In genomic region chr6:143440237-143440950, GRCm38 (mm10) we compare ENCODE assay signal across 33 mouse cellular contexts.
DNase-seq lines count a peak whose midpoint lies in the region; ATAC-seq and TF ChIP-seq lines count a peak whose summit lies in the region.
"Had no signal": no experiment of that assay in that cellular context is flagged by ENCODE, and none has a peak within 500 bp of the region (broad histone marks: within the 10 kb centered on the region; RNA-seq: fewer than 3 reads in every experiment).

No protein-coding gene starts in this region.

- no peak overlapping the region for H3K4me3 ChIP-seq in forebrain, postnatal 0 days (ENCODE audit: low read depth, low read length)
- H3K4me3 ChIP-seq in forebrain, embryonic 10.5 days: no peak overlapping the region
- H3K4me3 ChIP-seq in left cerebral cortex, adult 2 months: no peak overlapping the region
- H3K4me3 ChIP-seq in bone marrow, adult 2 months (replicated peaks; ENCODE audit: control insufficient read depth, low read depth, low read length): no peak overlapping the region
- H3K4me3 ChIP-seq in stomach, postnatal 0 days (ENCODE audit: low read depth, low read length): no peak overlapping the region
- H3K4me3 ChIP-seq in kidney, embryonic 15.5 days (replicated peaks): no peak overlapping the region
- H3K4me3 ChIP-seq: embryonic facial prominence, embryonic 10.5 days; embryonic facial prominence, embryonic 15.5 days; forebrain, embryonic 15.5 days; heart, adult 2 months; limb, embryonic 10.5 days; limb, embryonic 15.5 days; liver, embryonic 15.5 days; neural tube, embryonic 15.5 days; stomach, embryonic 15.5 days had no signal

- no peaks in the 10 kb centered on the region for H3K36me3 ChIP-seq in forebrain, postnatal 0 days (ENCODE audit: insufficient read depth)
- H3K36me3 ChIP-seq in forebrain, embryonic 10.5 days (replicated peaks): no peaks in the 10 kb centered on the region
- H3K36me3 ChIP-seq in stomach, postnatal 0 days (ENCODE audit: control insufficient read depth, insufficient read depth, low read length): no peaks in the 10 kb centered on the region
- no peaks in the 10 kb centered on the region for H3K36me3 ChIP-seq in kidney, embryonic 15.5 days
- H3K36me3 ChIP-seq: embryonic facial prominence, embryonic 10.5 days; embryonic facial prominence, embryonic 15.5 days; forebrain, embryonic 15.5 days; limb, embryonic 10.5 days; limb, embryonic 15.5 days; liver, embryonic 15.5 days; neural tube, embryonic 15.5 days; stomach, embryonic 15.5 days had no signal

- no peak for TF ChIP-seq EP300 in stomach, postnatal 0 days (optimal IDR thresholded peaks at IDR 0.05)

- H3K4me1 ChIP-seq in forebrain, postnatal 0 days (ENCODE audit: insufficient read depth): 0 out of 2 replicates have a peak, but pooled peaks cover 3% of the 10 kb centered on the region
- peaks cover 14% of the 10 kb centered on the region for H3K4me1 ChIP-seq in forebrain, embryonic 10.5 days
- no peaks in the 10 kb centered on the region; the same call in 1 of the 2 replicates for H3K4me1 ChIP-seq in bone marrow, adult 2 months (ENCODE audit: control insufficient read depth, insufficient read depth, low read length)
- H3K4me1 ChIP-seq in stomach, postnatal 0 days (replicated peaks; ENCODE audit: control insufficient read depth, insufficient read depth): no peaks in the 10 kb centered on the region
- H3K4me1 ChIP-seq in kidney, embryonic 15.5 days: no peaks in the 10 kb centered on the region
- H3K4me1 ChIP-seq: liver, embryonic 15.5 days had no signal

- ATAC-seq in forebrain, postnatal 0 days: no peak
- ATAC-seq in granulocyte monocyte progenitor cell, adult 5-6 weeks (replicated peaks; ENCODE audit: poor library complexity, severe bottlenecking): peak; percentile 95
- no peak for ATAC-seq in stomach, postnatal 0 days (ENCODE audit: low FRiP score, low TSS enrichment)
- ATAC-seq in kidney, embryonic 15.5 days (replicated peaks; ENCODE audit: low FRiP score): no peak
- ATAC-seq: forebrain, embryonic 15.5 days; hindbrain, postnatal 0 days; intestine, postnatal 0 days; Patski had no signal

- H3K4me2 ChIP-seq in forebrain, postnatal 0 days (ENCODE audit: low read depth): no peak overlapping the region
- H3K4me2 ChIP-seq in stomach, postnatal 0 days (replicated peaks; ENCODE audit: low read depth): no peak overlapping the region
- no peak overlapping the region for H3K4me2 ChIP-seq in kidney, embryonic 15.5 days
- H3K4me2 ChIP-seq: embryonic facial prominence, embryonic 15.5 days; forebrain, embryonic 15.5 days; limb, embryonic 15.5 days; liver, embryonic 15.5 days; neural tube, embryonic 15.5 days; stomach, embryonic 15.5 days had no signal

- no peak for TF ChIP-seq POLR2A in bone marrow, adult 2 months (IDR thresholded peaks at IDR 0.05; ENCODE audit: borderline replicate concordance, control insufficient read depth, low read depth, low read length)

- H3K9ac ChIP-seq in forebrain, postnatal 0 days: no peak overlapping the region
- no peak overlapping the region for H3K9ac ChIP-seq in stomach, postnatal 0 days (ENCODE audit: low read length)
- H3K9ac ChIP-seq in kidney, embryonic 15.5 days: no peak overlapping the region
- H3K9ac ChIP-seq: embryonic facial prominence, embryonic 15.5 days; forebrain, embryonic 15.5 days; limb, embryonic 15.5 days; liver, embryonic 15.5 days; neural tube, embryonic 15.5 days; stomach, embryonic 15.5 days had no signal

- 0 out of 2 replicates have a peak, but pooled peaks have one; percentile 10 for TF ChIP-seq CTCF in forebrain, postnatal 0 days (IDR thresholded peaks at IDR 0.05; ENCODE audit: low read depth)
- no peak for TF ChIP-seq CTCF in left cerebral cortex, adult 2 months (IDR thresholded peaks at IDR 0.05)
- TF ChIP-seq CTCF in bone marrow, adult 2 months (IDR thresholded peaks at IDR 0.05; ENCODE audit: control insufficient read depth, insufficient read depth, low read length): no peak
- no peak for TF ChIP-seq CTCF in stomach, postnatal 0 days (IDR thresholded peaks at IDR 0.05; ENCODE audit: low read depth)

- H3K9me3 ChIP-seq in forebrain, postnatal 0 days (ENCODE audit: low read length): no peaks in the 10 kb centered on the region
- no peaks in the 10 kb centered on the region for H3K9me3 ChIP-seq in forebrain, embryonic 10.5 days
- H3K9me3 ChIP-seq in stomach, postnatal 0 days (ENCODE audit: control insufficient read depth, low read length): no peaks in the 10 kb centered on the region
- H3K9me3 ChIP-seq in kidney, embryonic 15.5 days (replicated peaks): no peaks in the 10 kb centered on the region
- H3K9me3 ChIP-seq: embryonic facial prominence, embryonic 10.5 days; embryonic facial prominence, embryonic 15.5 days; forebrain, embryonic 15.5 days; limb, embryonic 10.5 days; limb, embryonic 15.5 days; liver, embryonic 15.5 days; neural tube, embryonic 15.5 days; stomach, embryonic 15.5 days had no signal

- H3K27me3 ChIP-seq in forebrain, postnatal 0 days (ENCODE audit: insufficient read depth, low read length): no peaks in the 10 kb centered on the region
- no peaks in the 10 kb centered on the region for H3K27me3 ChIP-seq in forebrain, embryonic 10.5 days (ENCODE audit: poor library complexity, severe bottlenecking)
- no peaks in the 10 kb centered on the region for H3K27me3 ChIP-seq in stomach, postnatal 0 days (ENCODE audit: control insufficient read depth, insufficient read depth, low read length)
- no peaks in the 10 kb centered on the region for H3K27me3 ChIP-seq in kidney, embryonic 15.5 days
- H3K27me3 ChIP-seq: forebrain, embryonic 15.5 days; liver, embryonic 15.5 days; neural tube, embryonic 15.5 days; stomach, embryonic 15.5 days had no signal

- intact Hi-C loops in left cerebral cortex, adult 2 months (cut with DNase I): no loop called here
- intact Hi-C loops in left cerebral cortex, postnatal 10 days (cut with DNase I): no loop called here

- 73% methylated on average over 15 of the region's 15 CpGs for WGBS in forebrain, postnatal 0 days
- 86% methylated on average over 15 of the region's 15 CpGs for WGBS in forebrain, embryonic 10.5 days
- 53% methylated on average over 15 of the region's 15 CpGs for WGBS in bone marrow, adult 2 months
- 82% methylated on average over 15 of the region's 15 CpGs for WGBS in stomach, postnatal 0 days
- 86% methylated on average over 15 of the region's 15 CpGs for WGBS in kidney, embryonic 15.5 days

- H3K27ac ChIP-seq in forebrain, postnatal 0 days (ENCODE audit: low read depth, low read length): no peak overlapping the region
- H3K27ac ChIP-seq in forebrain, embryonic 10.5 days: no peak overlapping the region
- H3K27ac ChIP-seq in left cerebral cortex, adult 2 months: peak overlapping the region; percentile 50
- H3K27ac ChIP-seq in bone marrow, adult 2 months (ENCODE audit: control insufficient read depth, insufficient read depth, low read depth, low read length, poor library complexity): peak overlapping the region; percentile 54; the same call in 1 of the 2 replicates
- no peak overlapping the region for H3K27ac ChIP-seq in stomach, postnatal 0 days (replicated peaks)
- no peak overlapping the region for H3K27ac ChIP-seq in kidney, embryonic 15.5 days
- H3K27ac ChIP-seq: embryonic facial prominence, embryonic 10.5 days; embryonic facial prominence, embryonic 15.5 days; heart, adult 2 months; hindbrain, postnatal 0 days; limb, embryonic 10.5 days; limb, embryonic 15.5 days; liver, embryonic 15.5 days; neural tube, embryonic 15.5 days; stomach, embryonic 15.5 days had no signal

- DNase-seq in forebrain, postnatal 0 days: peak; percentile 48
- no peak for DNase-seq in forebrain, embryonic 10.5 days (ENCODE audit: extremely low spot score, low spot score)
- DNase-seq in left cerebral cortex, adult 2 months (ENCODE audit: extremely low spot score in 1 of 2, low spot score in 2 of 2): no peak
- no peak for DNase-seq in left cerebral cortex, postnatal 10 days (ENCODE audit: extremely low spot score in 1 of 2, low spot score in 2 of 2)
- no peak for DNase-seq in stomach, postnatal 0 days (ENCODE audit: low spot score)
- DNase-seq: adrenal gland, postnatal 10 days; cerebellum, adult 18-20 months; cerebellum, postnatal 10 days; gastrocnemius, postnatal 25 days; heart, adult 2 months; heart, postnatal 14 days; kidney, adult 9 months; kidney, postnatal 14 days; lung, postnatal 36 days; midbrain, embryonic 14.5 days; retina, postnatal 1 day; right cerebral cortex, postnatal 14 days; thymus, adult 18-20 months; thymus, postnatal 25 days had no signal

Comparison
In these comparisons a context has a peak if more than half of its experiments do, and no peak if none do; other contexts are left out.
1. H3K27ac ChIP-seq: peak in left cerebral cortex, adult 2 months (single experiment) and bone marrow, adult 2 months (single experiment); none in forebrain, postnatal 0 days (single experiment), forebrain, embryonic 10.5 days (single experiment), stomach, postnatal 0 days (single experiment) and kidney, embryonic 15.5 days (single experiment).